Mouse (Mus musculus) bone marrow, adult 2 months (tissue): Measurements from ENCODE around the gene Padi2.

Source experiments
- CTCF ChIP-seq: fragments of 200-500 bp; IDR thresholded peaks from 2 replicates; pipeline ENCODE4 v1.5.1; 2011; ENCODE audit warnings: low read length, control low read depth; ENCODE audit not compliant: control insufficient read depth, insufficient read depth
- POLR2A ChIP-seq: fragments of 200-500 bp; IDR thresholded peaks from 2 replicates; pipeline ENCODE4 v1.6.1; 2011; ENCODE audit warnings: low read depth, mild to moderate bottlenecking, control low read depth, low read length, borderline replicate concordance; ENCODE audit not compliant: control insufficient read depth

DNA sequence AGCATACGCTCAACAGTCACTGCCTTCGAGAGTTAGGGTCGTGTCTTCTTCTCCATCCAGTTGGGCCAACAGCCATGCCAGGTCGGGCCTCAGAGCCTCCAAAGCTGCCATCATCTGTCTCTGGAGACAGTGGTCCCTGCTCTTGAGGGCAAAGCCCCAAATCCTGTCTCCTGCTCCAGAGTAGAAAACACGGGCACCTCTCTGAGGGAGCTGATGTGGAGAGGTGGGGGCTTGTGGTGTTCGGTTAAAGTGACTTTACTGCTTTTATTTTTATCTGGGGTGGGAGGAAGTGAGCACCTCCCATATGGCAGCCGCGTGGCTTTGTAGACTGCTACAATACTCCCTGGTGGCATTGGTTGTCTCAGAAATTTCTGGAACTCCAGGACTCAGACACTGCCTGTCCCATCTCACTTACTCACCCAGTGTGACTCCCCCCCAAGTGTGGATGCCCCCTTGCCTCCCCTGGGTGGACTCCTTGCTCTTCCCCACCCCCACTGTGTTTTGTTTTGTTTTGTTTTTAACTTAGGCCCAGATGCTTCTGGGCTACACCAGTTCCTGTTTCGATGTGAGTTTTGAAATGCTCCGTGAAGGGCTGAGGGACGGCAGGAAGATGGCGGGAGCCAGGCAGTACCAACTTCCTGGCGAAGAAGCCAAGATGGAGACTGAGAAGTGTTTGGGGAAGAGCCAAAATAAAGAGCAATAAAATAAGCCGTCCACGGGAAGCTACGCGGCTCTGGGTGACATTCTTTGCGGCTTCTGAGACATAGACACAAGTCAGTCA is 45.9 kb downstream of the Padi2 start:
- TF ChIP-seq POLR2A (no peak), CTCF (no peak)
